Mouse (Mus musculus) liver, embryonic 13.5 days (tissue): ENCODE measurements around the gene Lrrc4c. TPM values are rescaled to one million over a fixed set of nuclear protein-coding genes. Genes with fewer than 3 reads are reported as not detected.

Experiments
- ATAC-seq: fragments of 200-750 bp; cut with Nextera tagmentation; 2 replicates; pipeline ENCODE4 v1.8.0; 2017; ENCODE audit warnings: low read depth, mild to moderate bottlenecking, moderate number of reproducible peaks, moderate library complexity
- DNase-seq: peaks from one replicate; pipeline ENCODE4 v3.0.0; 2022
- H3K27ac ChIP-seq: fragments of 300-500 bp; sonication (generic); 2 replicates; pipeline ENCODE4 v1.5.1; 2015; ENCODE audit warnings: moderate library complexity, mild to moderate bottlenecking, inconsistent platforms
- H3K27me3 ChIP-seq: fragments of 300-500 bp; sonication (generic); 2 replicates; pipeline ENCODE4 v1.6.1; 2015; ENCODE audit warnings: mild to moderate bottlenecking, inconsistent platforms
- H3K36me3 ChIP-seq: fragments of 300-500 bp; sonication (generic); 2 replicates; pipeline ENCODE4 v1.6.1; 2015; ENCODE audit warnings: mild to moderate bottlenecking, inconsistent platforms
- H3K4me1 ChIP-seq: fragments of 300-500 bp; sonication (generic); replicated peaks from 2 replicates; pipeline ENCODE4 v1.6.1; 2015; ENCODE audit warnings: inconsistent platforms
- H3K4me2 ChIP-seq: fragments of 300-500 bp; sonication (generic); 2 replicates; pipeline ENCODE4 v1.6.1; 2015; ENCODE audit warnings: inconsistent platforms, mild to moderate bottlenecking, moderate library complexity
- H3K4me3 ChIP-seq: fragments of 300-500 bp; sonication (generic); replicated peaks from 2 replicates; pipeline ENCODE4 v1.5.1; 2015; ENCODE audit warnings: mild to moderate bottlenecking, inconsistent platforms
- H3K9ac ChIP-seq: fragments of 300-500 bp; sonication (generic); 2 replicates; pipeline ENCODE4 v1.6.1; 2015; ENCODE audit warnings: mild to moderate bottlenecking, inconsistent platforms
- H3K9me3 ChIP-seq: fragments of 300-500 bp; sonication (generic); replicated peaks from 2 replicates; pipeline ENCODE4 v1.6.1; 2016; ENCODE audit warnings: inconsistent platforms
- WGBS: fragments of 180-500 bp; shearing (Covaris S2); methylation state at CpG from one replicate; pipeline ENCODE4 v1.1.7; 2015; ENCODE audit not compliant: insufficient replicate concordance; 5-methylcytosine and 5-hydroxymethylcytosine counted together
- polyA plus RNA-seq: library from polyadenylated mRNA; unstranded; fragments of >200 nt; fragmentation: Nextera tagmentation; extraction: Ambion mirVana; gene quantifications from 2 replicates; pipeline ENCODE4 v1.2.1, GENCODE M21; 2015

Lrrc4c gene
- polyA plus RNA-seq: 0.13 and 0.20 TPM in 2 replicates

DNA sequence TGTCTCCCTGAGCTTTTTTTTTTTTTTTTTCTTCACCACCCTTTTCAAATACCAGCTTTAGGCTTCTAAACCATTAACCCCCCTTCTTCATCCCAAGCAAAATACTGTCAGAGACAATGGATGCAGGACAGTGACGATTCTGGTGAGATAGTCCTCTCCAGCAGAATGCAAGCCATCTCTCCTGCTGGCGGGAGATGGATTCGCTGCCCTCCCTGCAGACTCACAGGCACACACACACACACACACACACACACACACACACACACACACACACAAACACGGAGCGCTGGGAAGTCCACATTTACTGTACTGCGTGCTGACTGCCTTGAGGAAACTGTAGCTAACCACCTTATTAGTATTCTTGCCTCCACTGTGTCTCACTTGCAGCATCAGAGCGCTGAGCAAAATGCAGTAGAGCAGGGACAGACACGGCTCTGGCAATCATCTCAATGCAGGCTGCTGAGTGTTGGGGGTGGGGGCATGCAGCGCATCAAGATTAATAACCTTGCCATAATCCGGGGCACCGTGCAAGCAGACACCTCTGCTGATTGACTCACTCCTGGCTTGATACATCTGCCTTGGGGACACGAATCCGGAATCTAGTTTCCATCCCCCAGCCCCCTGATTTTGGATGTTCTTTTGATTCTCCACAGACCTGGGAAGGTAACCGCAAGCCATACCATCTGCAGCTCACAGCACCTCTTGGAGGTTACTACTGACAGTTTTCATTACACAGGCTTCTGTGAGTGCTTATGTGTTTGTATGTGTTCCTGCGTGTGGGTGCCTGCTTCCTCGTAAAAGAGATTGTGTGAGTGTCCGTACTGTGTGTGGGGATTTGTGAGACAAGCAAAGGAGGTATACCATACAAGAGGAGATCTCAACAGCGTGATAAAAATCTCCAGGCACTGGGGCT, at the start of gene Lrrc4c:
Gene Lrrc4c (plus strand): TSS at position 783 of the 913 bp plus-strand sequence.
- no peaks in the 10 kb centered on the region for H3K9me3 ChIP-seq
- no peak within 1 kb of the TSS for H3K27ac ChIP-seq
- H3K36me3 ChIP-seq: no peaks in the 10 kb centered on the region
- H3K4me1 ChIP-seq: no peaks in the 10 kb centered on the region
- no peaks in the 10 kb centered on the region for H3K27me3 ChIP-seq
- no peak for DNase-seq
- WGBS: 15% methylated on average over 18 of the region's 18 CpGs
- no peak within 1 kb of the TSS for H3K9ac ChIP-seq
- ATAC-seq: no peak
- no peak within 1 kb of the TSS for H3K4me2 ChIP-seq
- no peak within 1 kb of the TSS for H3K4me3 ChIP-seq

GRCm38 (mm10) chr2:96275061-96275460, 42.9 kb upstream of the Lrrc4c start:
- no peak overlapping the region for H3K9ac ChIP-seq
- whole genome bisulfite sequencing: 76% methylated on average over 1 of the region's 1 CpGs
- H3K4me1 ChIP-seq: no peaks in the 10 kb centered on the region
- H3K9me3 ChIP-seq: no peaks in the 10 kb centered on the region
- ATAC-seq: no peak
- H3K27ac ChIP-seq: no peak overlapping the region
- H3K4me3 ChIP-seq: no peak overlapping the region
- no peak for DNase-seq
- no peaks in the 10 kb centered on the region for H3K36me3 ChIP-seq
- no peaks in the 10 kb centered on the region for H3K27me3 ChIP-seq
- no peak overlapping the region for H3K4me2 ChIP-seq

GRCm38 (mm10) chr2:96282926-96283325, 35.0 kb upstream of the Lrrc4c start:
- DNase-seq (no peak), ATAC-seq (no peak)
- H3K9me3 ChIP-seq: no peaks in the 10 kb centered on the region
- no peaks in the 10 kb centered on the region for H3K36me3 ChIP-seq
- H3K27me3 ChIP-seq: no peaks in the 10 kb centered on the region
- no peak overlapping the region for H3K4me2 ChIP-seq
- no peak overlapping the region for H3K4me3 ChIP-seq
- H3K27ac ChIP-seq: no peak overlapping the region
- H3K4me1 ChIP-seq: no peaks in the 10 kb centered on the region
- WGBS: 83% methylated on average over 5 of the region's 5 CpGs
- no peak overlapping the region for H3K9ac ChIP-seq

DNA sequence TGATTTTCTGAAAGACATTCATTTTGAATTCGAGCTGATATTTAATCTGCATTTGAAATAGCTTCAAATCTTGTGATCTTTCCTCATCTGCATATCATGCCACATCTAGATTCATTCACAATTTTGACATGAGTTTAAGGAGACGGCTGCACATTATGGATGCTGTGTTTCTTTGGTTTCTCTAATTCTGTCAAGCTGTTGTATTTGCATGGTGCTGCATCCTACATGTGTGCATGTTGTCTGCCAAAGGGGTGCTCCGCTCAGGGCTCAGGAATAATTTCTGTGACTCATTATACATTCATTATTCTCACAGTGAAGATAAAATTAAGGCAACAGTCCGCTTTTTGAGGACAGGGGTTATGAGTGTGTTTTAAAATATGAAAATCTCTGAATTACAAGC, 30.5 kb upstream of the Lrrc4c start:
- ATAC-seq (no peak), DNase-seq (no peak)
- WGBS: 52% methylated on average over 4 of the region's 4 CpGs

GRCm38 (mm10) chr2:96290541-96290940, 27.4 kb upstream of the Lrrc4c start:
- H3K27me3 ChIP-seq: no peaks in the 10 kb centered on the region
- no peaks in the 10 kb centered on the region for H3K36me3 ChIP-seq
- ATAC-seq (no peak), DNase-seq (no peak)
- 71% methylated on average over 1 of the region's 1 CpGs for WGBS
- H3K4me2 ChIP-seq: no peak overlapping the region
- H3K4me3 ChIP-seq: no peak overlapping the region
- H3K9ac ChIP-seq: no peak overlapping the region
- no peak overlapping the region for H3K27ac ChIP-seq
- H3K9me3 ChIP-seq: no peaks in the 10 kb centered on the region
- no peaks in the 10 kb centered on the region for H3K4me1 ChIP-seq

More for the DNA sequence above, 30.5 kb upstream of the Lrrc4c start:
- no peak overlapping the region for H3K4me2 ChIP-seq
- no peaks in the 10 kb centered on the region for H3K27me3 ChIP-seq
- H3K4me1 ChIP-seq: no peaks in the 10 kb centered on the region
- H3K27ac ChIP-seq: no peak overlapping the region
- no peak overlapping the region for H3K9ac ChIP-seq
- H3K4me3 ChIP-seq: no peak overlapping the region
- H3K9me3 ChIP-seq: no peaks in the 10 kb centered on the region
- no peaks in the 10 kb centered on the region for H3K36me3 ChIP-seq

DNA sequence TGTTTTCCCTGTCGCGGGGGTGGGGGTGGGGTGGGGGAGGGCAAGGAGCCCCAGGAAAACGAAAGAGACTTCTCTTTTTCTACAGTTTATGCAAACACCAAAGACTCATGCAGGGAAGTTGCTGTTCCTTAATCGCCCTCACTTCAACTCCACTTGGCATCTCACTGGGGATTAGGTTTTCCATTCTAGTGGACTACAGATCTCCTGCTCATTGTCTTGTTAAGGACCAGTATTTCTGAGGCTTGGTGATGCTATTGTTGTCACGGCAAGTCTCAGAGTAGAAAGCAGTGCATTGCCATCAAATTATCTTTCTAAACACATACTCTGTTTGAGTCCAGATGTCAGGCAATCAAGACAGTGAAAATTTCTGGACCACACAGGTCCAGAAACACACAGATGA, 2.9 kb upstream of the Lrrc4c start:
- no peaks in the 10 kb centered on the region for H3K9me3 ChIP-seq
- H3K9ac ChIP-seq: no peak overlapping the region
- H3K4me1 ChIP-seq: no peaks in the 10 kb centered on the region
- no peak for ATAC-seq
- DNase-seq: no peak
- no peak overlapping the region for H3K4me3 ChIP-seq
- no peaks in the 10 kb centered on the region for H3K27me3 ChIP-seq
- H3K27ac ChIP-seq: no peak overlapping the region
- H3K36me3 ChIP-seq: no peaks in the 10 kb centered on the region
- H3K4me2 ChIP-seq: no peak overlapping the region
- 11% methylated on average over 5 of the region's 5 CpGs for WGBS

GRCm38 (mm10) chr2:96316531-96316930, 1.4 kb upstream of the Lrrc4c start:
- Histone ChIP-seq H3K9me3 (no peaks in the 10 kb centered on the region), H3K9ac (no peak overlapping the region), H3K27me3 (no peaks in the 10 kb centered on the region), H3K36me3 (no peaks in the 10 kb centered on the region), H3K4me3 (no peak overlapping the region), H3K4me2 (no peak overlapping the region), H3K27ac (no peak overlapping the region), H3K4me1 (no peaks in the 10 kb centered on the region)
- DNase-seq: no peak
- WGBS: 35% methylated on average over 1 of the region's 1 CpGs
- ATAC-seq: no peak

GRCm38 (mm10) chr2:96318556-96318955, 587 bp downstream of the Lrrc4c start:
- no peak overlapping the region for H3K27ac ChIP-seq
- H3K27me3 ChIP-seq: no peaks in the 10 kb centered on the region
- H3K4me3 ChIP-seq: no peak overlapping the region
- H3K9ac ChIP-seq: no peak overlapping the region
- no peak for ATAC-seq
- no peaks in the 10 kb centered on the region for H3K4me1 ChIP-seq
- no peak overlapping the region for H3K4me2 ChIP-seq
- 26% methylated on average over 7 of the region's 7 CpGs for WGBS
- no peaks in the 10 kb centered on the region for H3K36me3 ChIP-seq
- DNase-seq: no peak
- H3K9me3 ChIP-seq: no peaks in the 10 kb centered on the region

GRCm38 (mm10) chr2:96319201-96319600, 1.2 kb downstream of the Lrrc4c start:
- Histone ChIP-seq H3K9ac (no peak overlapping the region), H3K4me1 (no peaks in the 10 kb centered on the region), H3K4me3 (no peak overlapping the region), H3K27ac (no peak overlapping the region), H3K4me2 (no peak overlapping the region), H3K9me3 (no peaks in the 10 kb centered on the region), H3K36me3 (no peaks in the 10 kb centered on the region), H3K27me3 (no peaks in the 10 kb centered on the region)
- DNase-seq (no peak), ATAC-seq (no peak)
- WGBS: 17% methylated on average over 8 of the region's 8 CpGs

DNA sequence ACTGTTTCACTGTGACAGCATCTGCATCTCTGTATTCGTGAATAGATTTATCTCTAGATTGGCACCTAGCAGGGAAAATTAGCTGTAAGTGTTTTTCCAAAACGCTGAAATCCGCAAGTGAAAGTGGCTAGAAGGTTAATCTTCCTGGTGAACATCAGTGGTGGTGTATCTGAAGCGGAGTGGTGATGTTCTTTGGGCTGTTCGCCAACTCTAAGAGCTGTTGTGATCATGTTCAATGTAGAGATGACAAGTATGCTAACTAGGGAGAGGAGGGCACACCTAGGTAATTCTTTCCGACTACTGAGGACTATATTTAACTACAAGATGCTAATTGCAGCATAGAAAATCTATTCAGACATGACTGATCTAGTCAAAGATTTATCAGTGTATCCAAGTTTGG, 1.7 kb downstream of the Lrrc4c start:
- no peak for ATAC-seq

DNA sequence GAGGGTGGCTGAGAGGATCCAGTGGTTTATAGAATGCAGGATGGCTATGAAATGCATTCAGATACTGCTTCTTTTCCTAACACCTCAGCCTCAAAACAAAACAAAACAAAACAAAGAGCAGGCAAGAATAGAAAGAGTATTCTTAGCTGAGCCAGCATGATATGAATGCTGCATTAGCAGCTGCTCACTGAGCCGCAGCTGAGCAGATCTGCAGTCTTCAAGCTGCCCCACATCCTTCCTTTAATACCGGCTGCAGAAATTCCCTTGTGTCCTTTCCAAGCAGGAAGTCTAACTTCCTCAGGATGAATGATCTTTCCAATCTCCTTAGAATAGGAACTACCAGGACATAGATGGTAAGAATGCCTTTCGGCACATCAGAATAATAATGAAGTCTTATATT, 16.7 kb downstream of the Lrrc4c start:
- H3K4me2 ChIP-seq: no peak overlapping the region
- H3K9me3 ChIP-seq: no peaks in the 10 kb centered on the region
- H3K27me3 ChIP-seq: no peaks in the 10 kb centered on the region
- no peak overlapping the region for H3K27ac ChIP-seq
- no peak overlapping the region for H3K4me3 ChIP-seq
- ATAC-seq: no peak
- H3K9ac ChIP-seq: no peak overlapping the region
- H3K36me3 ChIP-seq: no peaks in the 10 kb centered on the region
- no peak for DNase-seq
- 23% methylated on average over 3 of the region's 3 CpGs for WGBS
- H3K4me1 ChIP-seq: no peaks in the 10 kb centered on the region

More for the DNA sequence above, 1.7 kb downstream of the Lrrc4c start:
- no peaks in the 10 kb centered on the region for H3K4me1 ChIP-seq
- WGBS: 45% methylated on average over 6 of the region's 6 CpGs
- H3K27ac ChIP-seq: no peak overlapping the region
- H3K9me3 ChIP-seq: no peaks in the 10 kb centered on the region
- H3K9ac ChIP-seq: no peak overlapping the region
- H3K36me3 ChIP-seq: no peaks in the 10 kb centered on the region
- H3K27me3 ChIP-seq: no peaks in the 10 kb centered on the region
- DNase-seq: no peak
- no peak overlapping the region for H3K4me2 ChIP-seq
- no peak overlapping the region for H3K4me3 ChIP-seq

DNA sequence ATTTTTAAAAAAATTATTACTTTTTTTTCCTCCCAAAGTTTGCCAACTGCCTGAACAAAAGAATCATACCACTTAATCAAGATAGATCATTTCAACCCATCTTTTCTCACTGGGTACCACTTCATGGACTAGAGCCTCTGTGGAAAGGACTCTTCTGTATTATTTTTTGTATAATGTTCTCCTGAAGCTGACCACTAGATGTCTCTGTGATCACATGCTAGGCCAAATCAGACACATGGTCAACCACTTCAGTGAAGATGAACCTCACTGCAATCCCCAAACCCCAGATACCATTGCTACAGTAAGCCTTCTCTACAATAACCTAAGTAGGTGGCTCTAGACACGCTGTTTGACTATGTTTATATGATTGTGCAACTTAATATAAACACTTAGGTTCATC, 19.4 kb downstream of the Lrrc4c start:
- Histone ChIP-seq H3K9me3 (no peaks in the 10 kb centered on the region), H3K36me3 (no peaks in the 10 kb centered on the region), H3K4me3 (no peak overlapping the region), H3K27ac (no peak overlapping the region), H3K4me1 (no peaks in the 10 kb centered on the region), H3K4me2 (no peak overlapping the region), H3K9ac (no peak overlapping the region), H3K27me3 (no peaks in the 10 kb centered on the region)
- ATAC-seq (no peak), DNase-seq (no peak)
- WGBS: 32% methylated on average over 1 of the region's 1 CpGs
